Mouse (Mus musculus) cerebellum, adult 2 months (tissue): Measurements from ENCODE around the gene Dnmbp.

Experiments
- CTCF ChIP-seq: fragments of 200-500 bp; IDR thresholded peaks from 2 replicates; pipeline ENCODE4 v1.5.1; 2011; ENCODE audit warnings: low read depth, mild to moderate bottlenecking, control low read depth, low read length, moderate library complexity, borderline replicate concordance; ENCODE audit not compliant: insufficient read depth
- POLR2A ChIP-seq: fragments of 200-500 bp; IDR thresholded peaks from 2 replicates; pipeline ENCODE4 v1.6.1; 2011; ENCODE audit warnings: low read length, control low read depth, borderline replicate concordance; ENCODE audit not compliant: insufficient read depth

DNA sequence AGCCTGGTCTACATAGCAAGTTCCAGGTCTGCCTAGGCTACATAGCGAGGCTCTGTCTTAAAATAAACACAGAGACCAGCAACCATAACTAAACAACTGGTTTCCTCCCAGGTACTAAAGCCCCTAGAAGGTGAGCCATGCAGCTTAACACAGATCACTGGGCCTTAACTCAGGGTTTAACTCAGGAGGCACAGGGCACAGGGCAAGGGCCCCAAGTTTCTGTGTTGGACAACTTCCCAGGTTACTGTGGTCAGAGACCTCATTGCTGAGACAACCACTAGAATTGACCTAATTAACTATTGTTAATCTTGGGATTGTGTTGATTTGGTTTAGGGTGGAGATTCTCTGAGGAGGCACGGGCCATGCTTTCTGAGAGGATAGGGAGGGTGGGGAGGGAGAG, 26.5 kb upstream of the Dnmbp start:
- TF ChIP-seq POLR2A: no peak
- no peak for TF ChIP-seq CTCF
